Mouse (Mus musculus) Patski (cell line): ENCODE measurements around the gene Styx. TPM values are rescaled to one million over a fixed set of nuclear protein-coding genes. Genes with fewer than 3 reads are reported as not detected.
"Not testable (repeated sequence)": the region's sequence is repeated elsewhere in the genome, so short reads cannot be mapped to it uniquely, and the experiment has no call there.

ENCODE experiments used
- ATAC-seq: fragments of 100-300 bp; one replicate; pipeline ENCODE4 v1.8.0; 2021
- CTCF ChIA-PET: fragments of 350-600 bp; sonication (Branson Sonifier 250); formaldehyde crosslinking; loops from one replicate; lab custom pipeline; 2022; ENCODE audit warnings: inconsistent platforms; lab: Charles Lee
- POLR2A ChIA-PET: fragments of 350-600 bp; sonication (Branson Sonifier 250); formaldehyde crosslinking; loops from one replicate; lab custom pipeline; 2022; ENCODE audit warnings: antibody characterized with exemption, inconsistent platforms; lab: Charles Lee
- DNase-seq: peaks from one replicate; pipeline ENCODE4 v3.0.0-alpha.2; 2011; ENCODE audit warnings: low read depth, low spot score
- H3K27me3 ChIP-seq: fragments of 371-371 bp; one replicate; pipeline ENCODE4 v1.5.1; 2021
- CTCF ChIP-seq: fragments of 100-300 bp; IDR thresholded peaks from one replicate; pipeline ENCODE4 v1.5.1; 2021
- in situ Hi-C: fragments of 300-500 bp; cut with MboI; formaldehyde crosslinking; loops from 3 replicates; pipeline ENCODE4 v1.11.1; 2018; ENCODE audit warnings: low pct_unique_long_range_greater_than_20kb, mixed read lengths
- polyA plus RNA-seq: library from polyadenylated mRNA; unstranded; gene quantifications from one replicate; pipeline ENCODE4 v1.2.3, GENCODE M21; 2021

Styx gene
- polyA plus RNA-seq, 1 experiment from 2014 or later: 18.6 TPM

- DNase-seq (no peak), ATAC-seq (no peak)
- POLR2A ChIA-PET: interaction anchor here (0.5 kb wide), 1 partner anchor 147 kb away, joined by 3 read pairs; no protein-coding TSS in a partner anchor
- H3K27me3 ChIP-seq: no peaks in the 10 kb centered on the region
- CTCF ChIA-PET: interaction anchor here (0.9 kb wide), 1 partner anchor 14 kb away, joined by 3 read pairs; no protein-coding TSS in a partner anchor
- TF ChIP-seq CTCF: no peak
- in situ Hi-C loops: no loop called here
These were observed 111.5 kb downstream of the Styx start for GRCm38 (mm10) chr14:45462374-45462773.

- ChIA-PET POLR2A (interaction anchor here (1.0 kb wide), 1 partner anchor 14 kb away, joined by 3 read pairs; no protein-coding TSS in a partner anchor), CTCF (interaction anchor here (0.9 kb wide), 1 partner anchor 15 kb away, joined by 3 read pairs; no protein-coding TSS in a partner anchor)
- in situ Hi-C loops: no loop called here
- no peaks in the 10 kb centered on the region for H3K27me3 ChIP-seq
- ATAC-seq (no peak), DNase-seq (no peak)
- TF ChIP-seq CTCF: no peak
These were observed 112.1 kb downstream of the Styx start for GRCm38 (mm10) chr14:45462875-45463475.

- CTCF ChIA-PET: no interaction called here
- ATAC-seq: peak; percentile 76
- in situ Hi-C loops: no loop called here
- DNase-seq: no peak
- no peak for TF ChIP-seq CTCF
- POLR2A ChIA-PET: interaction anchor here (1.0 kb wide), 1 partner anchor 15 kb away, joined by 3 read pairs; no protein-coding TSS in a partner anchor
- no peaks in the 10 kb centered on the region for H3K27me3 ChIP-seq
These were observed 112.7 kb downstream of the Styx start for GRCm38 (mm10) chr14:45463599-45463998.

DNA sequence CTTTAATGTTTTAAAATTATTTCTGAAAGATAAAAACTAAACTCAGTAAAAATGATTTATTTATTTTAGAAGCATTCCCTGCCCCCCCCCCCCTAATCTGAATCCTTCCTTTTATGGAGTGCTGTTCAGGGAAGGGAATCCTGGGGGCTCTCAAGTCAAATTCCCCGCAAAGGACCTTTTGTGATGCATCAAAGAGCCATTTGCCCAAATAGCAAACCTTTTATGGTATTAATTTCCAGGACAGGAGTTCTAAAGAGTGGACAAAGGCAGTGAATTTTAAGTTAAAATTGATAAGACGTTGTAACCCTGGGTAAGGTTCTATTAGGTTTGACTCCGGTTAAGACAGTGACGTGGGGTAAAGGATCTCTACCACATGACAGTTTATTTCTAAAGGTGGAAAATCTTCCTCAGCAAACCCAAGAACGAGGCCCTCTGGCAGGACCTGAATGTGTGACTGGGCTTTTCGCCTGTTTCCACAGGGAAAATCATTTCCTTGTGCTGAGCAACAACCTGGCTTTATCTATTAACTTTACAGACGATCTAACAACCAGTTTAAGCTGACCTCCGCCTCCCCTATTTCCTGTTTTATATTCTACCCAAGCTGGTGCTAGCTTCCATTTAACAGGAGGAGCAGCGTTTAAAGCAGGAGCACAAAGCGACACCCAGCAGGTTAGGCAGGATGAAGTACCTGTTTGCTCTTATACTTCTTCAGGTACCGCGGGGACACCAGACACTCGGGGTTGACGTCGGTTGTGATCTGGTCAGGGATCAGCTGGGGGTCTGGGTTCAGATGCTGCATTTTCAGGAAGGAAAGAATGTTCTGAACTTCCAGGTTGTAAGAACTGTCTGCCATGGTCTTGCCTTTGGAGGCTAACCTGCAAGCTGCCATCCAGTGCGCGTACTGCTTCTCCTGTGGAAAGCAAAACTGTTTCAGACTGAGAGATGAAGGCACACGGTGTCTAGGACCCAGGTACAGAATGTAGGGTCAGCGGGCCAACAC is 113.4 kb downstream of the Styx start:
- DNase-seq: no peak
- ChIA-PET CTCF (no interaction called here), POLR2A (interaction anchor here (1.0 kb wide), 1 partner anchor 11 kb away, joined by 3 read pairs; no protein-coding TSS in a partner anchor)
- in situ Hi-C loops: no loop called here
- no peak for TF ChIP-seq CTCF
- no peaks in the 10 kb centered on the region for H3K27me3 ChIP-seq
- no peak for ATAC-seq

- H3K27me3 ChIP-seq, DNase-seq, POLR2A ChIA-PET, ATAC-seq, in situ Hi-C loops: not testable (repeated sequence)
- CTCF ChIA-PET: interaction anchor here (1.7 kb wide), 1 partner anchor 11 kb away, joined by 5 read pairs; no protein-coding TSS in a partner anchor
These were observed 115.5 kb downstream of the Styx start for GRCm38 (mm10) chr14:45466371-45466770.

DNA sequence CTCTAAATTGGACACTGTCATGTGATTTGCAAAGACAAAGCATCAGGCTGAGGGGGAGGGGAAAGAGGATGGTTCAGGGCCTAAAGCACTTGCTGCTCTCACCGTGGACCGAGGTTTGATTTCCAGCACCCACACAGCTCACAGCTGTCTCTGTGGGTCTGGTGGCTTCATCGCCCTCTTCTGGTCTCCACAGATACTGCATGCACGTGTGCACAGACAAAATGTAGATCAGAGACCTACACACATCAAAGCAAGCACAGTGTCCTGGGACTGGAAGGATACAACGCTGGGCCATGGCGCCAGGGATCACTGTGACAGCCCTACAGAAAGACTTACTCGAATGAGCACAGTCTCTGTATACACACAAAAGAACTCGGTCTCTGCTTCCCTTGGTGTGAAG is 118.6 kb downstream of the Styx start:
- peak; percentile 47 for TF ChIP-seq CTCF
- DNase-seq (no peak), ATAC-seq (no peak)
- CTCF ChIA-PET: interaction anchor here (0.8 to 1.0 kb wide), 3 partner anchors 8 to 58 kb away, joined by 3 read pairs; no protein-coding TSS in a partner anchor
- POLR2A ChIA-PET: no interaction called here
- no peaks in the 10 kb centered on the region for H3K27me3 ChIP-seq
- in situ Hi-C loops: no loop called here

Other genes with a start within 250 kb of the Styx start
- gene Gpr137c, start 131.4 kb upstream of the Styx start, polyA plus RNA-seq: 3.1 TPM
- gene Txndc16, start 130.8 kb upstream of the Styx start, polyA plus RNA-seq: 19.2 TPM
- 74.1 TPM for gene Ero1l, start 32.3 kb upstream of the Styx start, polyA plus RNA-seq
- 175 TPM for gene Psmc6, start 21.3 kb upstream of the Styx start, polyA plus RNA-seq
- 101 TPM for gene Gnpnat1, start 53.8 kb downstream of the Styx start, polyA plus RNA-seq
- gene Fermt2, start 179.0 kb downstream of the Styx start, polyA plus RNA-seq: 144 TPM